Mouse (Mus musculus): ENCODE data around the gene Fam183b.
"Not testable (repeated sequence)": the region's sequence is repeated elsewhere in the genome, so short reads cannot be mapped to it uniquely, and the experiment has no call there.

Gene Fam183b

GRCm38 (mm10) chr11:58801558-58802228 is at the start of gene Fam183b:
Gene Fam183b, minus strand, starts transcription at chr11:58801960.
- no peak for DNase-seq (ENCODE audit: low read depth in 1 of 2, low spot score in 2 of 2)

- DNase-seq (ENCODE audit: low read depth in 1 of 2, low spot score in 2 of 2), result no peak
Measured at GRCm38 (mm10) chr11:58849731-58850130, 48.0 kb upstream of the Fam183b start.

GRCm38 (mm10) chr11:58847636-58848035 is 45.9 kb upstream of the Fam183b start:
- DNase-seq (ENCODE audit: low read depth in 1 of 2, low spot score in 2 of 2), result no peak

GRCm38 (mm10) chr11:58846919-58847461 is 45.2 kb upstream of the Fam183b start, which contains the start of gene Gm12258:
Gene Gm12258, plus strand, starts transcription at chr11:58847158.
- peak; percentile 70 to 79 for DNase-seq (ENCODE audit: low read depth in 1 of 2, low spot score in 2 of 2)

- not testable (repeated sequence) for DNase-seq (ENCODE audit: low read depth in 1 of 2, low spot score in 2 of 2)
Measured at GRCm38 (mm10) chr11:58838951-58839350, 37.2 kb upstream of the Fam183b start, which contains the start of gene Olfr311. Gene Olfr311, plus strand, starts transcription at chr11:58839251.

- not testable (repeated sequence) for DNase-seq (ENCODE audit: low read depth in 1 of 2, low spot score in 2 of 2)
Measured at GRCm38 (mm10) chr11:58832541-58832940, 30.8 kb upstream of the Fam183b start.

- no peak for DNase-seq (ENCODE audit: low read depth in 1 of 2, low spot score in 2 of 2)
Measured at GRCm38 (mm10) chr11:58829764-58830163, 28.0 kb upstream of the Fam183b start.

GRCm38 (mm10) chr11:58828937-58829336 is 27.2 kb upstream of the Fam183b start, which contains the start of gene Olfr312:
Gene Olfr312, plus strand, starts transcription at chr11:58829237.
- DNase-seq (ENCODE audit: low read depth in 1 of 2, low spot score in 2 of 2), result not testable (repeated sequence)

- DNase-seq (ENCODE audit: low read depth in 1 of 2, low spot score in 2 of 2), result no peak
Measured at GRCm38 (mm10) chr11:58815676-58816075, 13.9 kb upstream of the Fam183b start.

GRCm38 (mm10) chr11:58814700-58815099 is 12.9 kb upstream of the Fam183b start, which contains the start of gene Olfr313:
Gene Olfr313, plus strand, starts transcription at chr11:58815000.
- DNase-seq (ENCODE audit: low read depth in 1 of 2, low spot score in 2 of 2), result not testable (repeated sequence)

GRCm38 (mm10) chr11:58812001-58812400 is 10.2 kb upstream of the Fam183b start:
- no peak for DNase-seq (ENCODE audit: low read depth in 1 of 2, low spot score in 2 of 2)

GRCm38 (mm10) chr11:58804393-58804792 is 2.6 kb upstream of the Fam183b start:
- no peak for DNase-seq (ENCODE audit: low read depth in 1 of 2, low spot score in 2 of 2)

GRCm38 (mm10) chr11:58803871-58804270 is 2.1 kb upstream of the Fam183b start:
- DNase-seq (ENCODE audit: low read depth in 1 of 2, low spot score in 2 of 2), result no peak

- DNase-seq (ENCODE audit: low read depth in 1 of 2, low spot score in 2 of 2), result no peak
Measured at GRCm38 (mm10) chr11:58799747-58800146, 2.0 kb downstream of the Fam183b start.

GRCm38 (mm10) chr11:58796850-58797249 is 4.9 kb downstream of the Fam183b start:
- no peak for DNase-seq (ENCODE audit: low read depth in 1 of 2, low spot score in 2 of 2)

GRCm38 (mm10) chr11:58795856-58796255 is 5.9 kb downstream of the Fam183b start:
- no peak for DNase-seq (ENCODE audit: low read depth in 1 of 2, low spot score in 2 of 2)

GRCm38 (mm10) chr11:58790646-58791045 is 11.1 kb downstream of the Fam183b start:
- DNase-seq (ENCODE audit: low read depth in 1 of 2, low spot score in 2 of 2), result no peak

GRCm38 (mm10) chr11:58790053-58790452 is 11.7 kb downstream of the Fam183b start:
- no peak for DNase-seq (ENCODE audit: low read depth in 1 of 2, low spot score in 2 of 2)

GRCm38 (mm10) chr11:58789532-58789931 is 12.2 kb downstream of the Fam183b start:
- DNase-seq (ENCODE audit: low read depth in 1 of 2, low spot score in 2 of 2), result no peak

GRCm38 (mm10) chr11:58788346-58788745 is 13.4 kb downstream of the Fam183b start:
- DNase-seq (ENCODE audit: low read depth in 1 of 2, low spot score in 2 of 2), result no peak

GRCm38 (mm10) chr11:58787651-58788050 is 14.1 kb downstream of the Fam183b start:
- DNase-seq (ENCODE audit: low read depth in 1 of 2, low spot score in 2 of 2), result no peak

- no peak for DNase-seq (ENCODE audit: low read depth in 1 of 2, low spot score in 2 of 2)
Measured at GRCm38 (mm10) chr11:58784182-58784581, 17.6 kb downstream of the Fam183b start.
